Mouse (Mus musculus) B cell, adult 2 months (primary cell): ENCODE data around the gene Kcne1.

Experiments
- DNase-seq, 2 experiments: peaks; one replicate each; pipeline ENCODE4 v3.0.0; 2022

The Kcne1 gene

GRCm38 (mm10) chr16:92359229-92359628, at the start of gene Kcne1:
Kcne1 (minus strand) TSS chr16:92359468.
- DNase-seq, result no peak

GRCm38 (mm10) chr16:92407883-92408282, 48.6 kb upstream of the Kcne1 start:
- no peak for DNase-seq

- DNase-seq, result no peak
Observed at GRCm38 (mm10) chr16:92404141-92404540, 44.9 kb upstream of the Kcne1 start.

DNA sequence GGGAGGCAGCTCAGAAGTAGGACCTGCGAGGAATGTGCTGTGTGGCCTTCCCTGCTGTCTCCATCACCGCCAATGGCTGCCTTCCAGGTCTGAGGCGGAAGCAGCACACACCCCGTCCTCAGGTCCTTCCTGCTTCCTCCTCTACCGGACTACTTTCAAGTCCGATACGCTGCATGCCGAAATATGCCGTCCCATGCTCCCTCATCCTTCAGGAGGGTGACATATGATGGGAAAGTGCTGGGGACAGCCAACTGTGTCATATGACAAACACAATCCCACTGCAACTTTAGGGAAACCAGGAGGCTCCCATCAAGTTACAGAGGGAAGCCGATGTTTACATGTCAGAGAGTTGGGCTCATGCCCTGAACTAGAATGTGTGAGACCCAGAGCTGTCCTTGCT, 43.8 kb upstream of the Kcne1 start:
- DNase-seq, result no peak

- DNase-seq, result no peak
Observed at GRCm38 (mm10) chr16:92402216-92402615, 42.9 kb upstream of the Kcne1 start.

DNA sequence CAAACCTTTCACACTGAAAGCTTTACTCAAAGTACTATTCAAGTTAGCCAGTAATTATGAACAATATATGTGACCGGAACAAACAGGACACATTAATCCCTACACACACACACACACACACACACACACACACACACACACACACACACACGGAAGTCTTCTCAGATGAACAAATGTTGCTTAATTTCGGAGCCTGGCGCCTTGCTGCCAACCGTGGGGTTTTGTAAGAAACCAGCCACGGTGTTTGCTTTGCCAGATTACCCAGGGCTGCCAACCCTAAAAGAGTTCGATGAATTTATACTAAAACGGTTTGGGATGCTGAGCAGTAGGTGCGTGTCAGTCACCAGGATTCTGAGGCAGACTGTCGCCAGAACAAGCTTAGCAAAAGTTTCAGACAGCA, 41.9 kb upstream of the Kcne1 start:
- DNase-seq, result no peak

DNA sequence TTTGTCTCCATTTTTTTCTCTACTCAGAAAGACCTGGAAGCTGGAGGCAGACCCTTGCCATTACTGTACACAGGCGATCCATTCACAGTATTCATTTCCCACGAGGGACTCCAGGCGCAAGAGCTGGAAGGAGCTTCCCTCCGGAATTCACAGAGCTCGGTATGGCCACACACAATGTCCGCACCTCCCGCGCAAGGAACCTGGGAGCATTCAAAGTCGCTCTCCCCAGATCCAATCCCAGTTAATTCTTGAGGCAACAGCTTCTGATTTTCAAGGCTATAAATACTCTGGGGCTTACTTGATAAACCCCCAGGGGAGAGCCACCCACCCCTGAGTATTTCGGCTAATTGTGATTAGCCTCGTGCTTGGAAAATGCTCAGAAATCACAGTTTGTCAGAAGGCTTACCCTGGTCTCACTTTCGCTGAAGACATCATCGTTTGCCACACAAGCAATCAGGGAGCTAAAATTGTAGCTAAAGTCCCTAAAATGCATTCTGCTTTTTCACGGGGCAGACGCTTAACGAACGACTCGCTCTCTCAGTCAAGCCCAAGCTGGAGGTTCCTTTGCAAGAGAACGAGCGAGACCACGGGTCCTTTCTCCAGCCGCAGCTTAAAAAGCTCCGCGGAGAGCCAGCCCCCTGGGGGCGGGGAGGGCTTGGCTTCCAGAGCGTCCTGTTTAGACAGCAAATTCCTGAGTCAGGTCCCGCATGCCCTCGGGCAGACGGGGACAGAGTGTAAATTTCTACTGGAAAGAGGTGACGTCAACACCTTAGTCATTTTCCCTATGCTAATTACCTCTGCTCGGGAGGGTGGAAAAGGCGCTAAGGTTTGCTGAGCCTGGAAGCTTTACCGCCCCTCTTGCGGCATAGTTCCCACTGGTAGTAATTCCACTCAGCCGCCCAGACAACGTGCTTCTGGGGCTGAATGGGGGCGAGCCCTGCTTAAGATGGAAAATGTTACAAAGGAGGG, 40.5 kb upstream of the Kcne1 start:
- DNase-seq, result peak; percentile 28 to 30

GRCm38 (mm10) chr16:92398574-92399118, 39.4 kb upstream of the Kcne1 start:
- no peak for DNase-seq

DNA sequence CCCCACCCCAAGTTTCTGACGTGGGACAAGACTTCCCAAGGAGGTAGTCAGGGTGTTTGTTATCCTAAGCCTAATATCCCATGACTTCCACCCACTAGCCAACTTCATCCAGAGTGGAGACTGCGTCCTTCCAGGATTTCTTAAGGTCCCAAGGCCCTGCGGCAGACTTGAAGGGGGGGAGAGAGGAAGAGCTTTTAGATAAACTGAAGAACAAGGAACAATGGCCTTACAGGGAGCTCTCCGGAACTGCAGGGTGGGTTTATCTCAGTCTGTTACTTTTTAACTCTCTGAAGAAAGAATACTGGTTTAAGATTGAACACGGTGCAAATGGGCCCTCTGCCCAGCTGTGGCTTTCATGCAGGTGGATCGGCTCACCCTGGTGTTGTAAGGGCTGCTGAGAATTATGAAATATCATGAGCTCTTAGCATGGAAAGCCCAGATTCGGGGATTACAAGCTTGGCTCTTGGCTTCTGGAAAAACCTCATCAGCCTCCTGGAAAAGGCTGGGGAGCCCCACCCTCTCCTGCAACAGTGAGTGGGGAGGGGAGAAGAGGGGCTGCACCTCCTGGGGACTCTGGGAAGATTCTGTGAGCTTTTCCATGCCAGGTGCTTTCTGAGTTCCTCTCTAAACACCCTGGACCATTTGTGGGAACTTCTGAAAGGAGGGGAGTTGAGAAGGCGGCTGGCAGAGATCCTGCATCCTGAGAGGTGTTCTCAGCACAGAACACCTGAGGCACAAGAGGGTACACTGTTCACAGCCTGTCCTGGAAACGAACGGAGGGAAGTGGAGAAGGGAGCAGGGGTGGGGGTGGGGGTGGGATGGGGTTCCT, 38.7 kb upstream of the Kcne1 start:
- DNase-seq, result no peak

GRCm38 (mm10) chr16:92393732-92394131, 34.5 kb upstream of the Kcne1 start:
- no peak for DNase-seq

DNA sequence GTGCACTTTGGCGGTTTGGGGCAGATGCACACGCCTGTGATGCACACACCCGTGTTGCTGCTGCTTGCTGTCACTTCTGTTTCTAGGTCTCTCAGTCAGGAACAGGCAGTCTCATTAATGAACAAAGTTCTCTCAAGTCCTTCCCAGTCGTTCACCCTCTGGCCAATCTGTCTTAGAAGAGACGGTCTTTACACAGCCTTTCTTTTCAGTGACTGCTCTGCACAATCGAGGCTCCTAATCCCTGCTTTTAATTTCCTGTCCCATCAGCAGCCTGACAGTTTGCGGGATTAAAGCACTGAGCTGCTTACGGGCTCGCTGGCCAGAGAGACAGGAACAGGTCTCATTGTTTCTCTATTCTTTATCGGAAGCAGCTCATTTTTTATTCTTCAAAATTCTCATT, 28.4 kb upstream of the Kcne1 start:
- DNase-seq, result no peak

- peak; percentile 73 to 76 for DNase-seq
Observed at GRCm38 (mm10) chr16:92385062-92385461, 25.8 kb upstream of the Kcne1 start.

GRCm38 (mm10) chr16:92383412-92383811, 24.1 kb upstream of the Kcne1 start:
- no peak for DNase-seq

GRCm38 (mm10) chr16:92382508-92382907, 23.2 kb upstream of the Kcne1 start:
- no peak for DNase-seq

DNA sequence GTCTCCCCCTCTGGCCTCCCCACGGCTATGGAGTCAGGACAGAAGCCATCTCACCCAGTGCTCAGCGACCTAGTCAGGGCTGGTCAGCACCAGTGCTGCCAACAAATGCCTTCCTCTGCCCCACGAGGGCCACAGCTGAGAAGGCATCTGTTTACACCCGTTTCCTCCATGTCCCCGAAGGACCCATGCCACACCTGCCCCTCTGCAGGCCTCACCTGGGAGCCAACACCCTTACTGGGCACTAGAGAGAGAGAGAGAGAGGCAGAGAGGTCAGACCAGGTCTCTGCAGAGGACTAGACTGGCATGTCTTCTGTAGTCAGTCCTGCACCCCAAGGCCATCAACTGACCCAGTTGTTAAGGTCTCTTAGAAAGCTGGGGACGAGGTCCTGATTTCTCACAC, 21.8 kb upstream of the Kcne1 start:
- no peak for DNase-seq

- no peak for DNase-seq
Observed at GRCm38 (mm10) chr16:92376976-92377375, 17.7 kb upstream of the Kcne1 start.

- no peak for DNase-seq
Observed at GRCm38 (mm10) chr16:92371623-92372022, 12.4 kb upstream of the Kcne1 start.

GRCm38 (mm10) chr16:92369260-92369659, 10.0 kb upstream of the Kcne1 start:
- DNase-seq, result no peak

GRCm38 (mm10) chr16:92365477-92365876, 6.2 kb upstream of the Kcne1 start:
- DNase-seq, result no peak

DNA sequence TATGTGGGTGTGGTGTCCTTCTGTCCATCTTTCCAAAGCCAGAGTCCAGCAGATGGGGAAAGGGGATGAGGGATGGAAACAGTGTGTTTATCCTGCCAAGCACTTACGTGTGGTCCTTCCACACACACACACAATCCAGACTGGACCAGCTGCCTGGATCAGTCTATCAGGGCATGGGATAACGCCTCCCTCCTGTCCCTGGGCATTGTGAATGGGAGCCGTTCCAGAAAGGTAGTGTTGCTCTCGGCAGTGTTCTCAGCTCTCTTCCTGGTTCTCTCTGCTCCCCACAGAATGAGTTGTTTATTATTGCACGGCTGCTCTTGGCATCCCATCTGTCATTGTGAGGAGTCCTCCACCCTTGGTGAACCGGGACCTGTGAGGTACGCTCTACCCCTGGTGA, 1.4 kb upstream of the Kcne1 start:
- no peak for DNase-seq

DNA sequence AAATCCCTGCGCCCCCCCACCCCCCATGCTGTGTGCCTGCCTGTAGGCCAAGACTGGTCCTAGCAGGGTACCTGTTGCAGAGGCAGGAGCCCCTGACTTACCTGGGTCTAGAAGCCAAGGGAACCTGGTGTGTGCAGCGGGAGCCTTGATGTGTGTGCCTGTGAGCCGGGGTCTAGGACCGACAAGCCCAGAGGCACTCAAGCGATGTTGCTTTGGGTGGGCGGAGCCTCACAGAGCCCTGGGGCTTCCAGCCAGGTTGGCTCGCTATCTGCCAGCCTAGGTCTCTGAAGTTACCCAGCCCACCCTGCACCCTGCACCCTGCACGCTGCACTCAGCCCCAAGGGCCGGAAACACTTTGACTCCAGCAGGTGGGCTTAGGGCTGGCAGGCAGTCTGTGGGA, 534 bp downstream of the Kcne1 start:
- DNase-seq, result no peak

DNA sequence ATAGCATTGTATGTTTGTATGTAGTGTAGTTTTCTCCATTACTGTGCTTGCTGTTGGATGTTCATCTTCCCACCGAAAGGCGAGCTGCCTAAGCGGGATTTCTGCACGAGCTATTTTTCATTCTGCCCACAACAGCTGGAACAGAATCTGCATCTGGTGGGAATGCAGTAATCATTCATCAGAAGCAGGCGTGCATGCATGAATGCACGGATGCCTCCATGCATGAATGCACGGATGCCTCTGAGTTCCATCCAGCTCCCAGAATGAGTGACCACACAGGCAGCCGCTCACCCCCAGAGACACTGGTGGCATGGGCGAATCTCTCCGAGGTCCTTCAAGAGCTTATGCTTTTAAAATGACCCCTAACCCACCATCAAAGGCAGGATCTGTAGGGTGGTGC, 1.7 kb downstream of the Kcne1 start:
- no peak for DNase-seq

- DNase-seq, result no peak
Observed at GRCm38 (mm10) chr16:92357023-92357422, 2.2 kb downstream of the Kcne1 start.

GRCm38 (mm10) chr16:92355982-92356381, 3.3 kb downstream of the Kcne1 start:
- no peak for DNase-seq
